Mouse (Mus musculus): ENCODE data around the gene Qdpr.
"Not testable (repeated sequence)": the region's sequence is repeated elsewhere in the genome, so short reads cannot be mapped to it uniquely, and the experiment has no call there.

Gene Qdpr

GRCm38 (mm10) chr5:45449206-45449605 is 830 bp downstream of the Qdpr start:
- DNase-seq, result no peak

GRCm38 (mm10) chr5:45448676-45449075 is 1.4 kb downstream of the Qdpr start:
- no peak for DNase-seq

- no peak for DNase-seq
Measured at GRCm38 (mm10) chr5:45444130-45444832, 5.8 kb downstream of the Qdpr start.

GRCm38 (mm10) chr5:45441745-45442144 is 8.3 kb downstream of the Qdpr start:
- DNase-seq, result no peak

GRCm38 (mm10) chr5:45441124-45441523 is 8.9 kb downstream of the Qdpr start:
- no peak for DNase-seq

GRCm38 (mm10) chr5:45438301-45438700 is 11.7 kb downstream of the Qdpr start:
- no peak for DNase-seq

- DNase-seq, result no peak
Measured at GRCm38 (mm10) chr5:45437826-45438225, 12.2 kb downstream of the Qdpr start.

- DNase-seq, result no peak
Measured at GRCm38 (mm10) chr5:45435967-45436950, 13.8 kb downstream of the Qdpr start.

GRCm38 (mm10) chr5:45427891-45428290 is 22.1 kb downstream of the Qdpr start:
- DNase-seq, result no peak

GRCm38 (mm10) chr5:45426416-45427034 is 23.5 kb downstream of the Qdpr start:
- DNase-seq, result no peak

GRCm38 (mm10) chr5:45425771-45426170 is 24.3 kb downstream of the Qdpr start:
- not testable (repeated sequence) for DNase-seq

GRCm38 (mm10) chr5:45424021-45424886 is 25.8 kb downstream of the Qdpr start:
- peak; percentile 49 for DNase-seq

GRCm38 (mm10) chr5:45421881-45422844 is 27.9 kb downstream of the Qdpr start:
- no peak for DNase-seq

GRCm38 (mm10) chr5:45419841-45420638 is 30.0 kb downstream of the Qdpr start:
- DNase-seq, result no peak

GRCm38 (mm10) chr5:45417859-45418443 is 32.1 kb downstream of the Qdpr start:
- no peak for DNase-seq

GRCm38 (mm10) chr5:45416478-45416877 is 33.6 kb downstream of the Qdpr start:
- DNase-seq, result no peak

GRCm38 (mm10) chr5:45406129-45406528 is 43.9 kb downstream of the Qdpr start:
- no peak for DNase-seq

GRCm38 (mm10) chr5:45402632-45403031 is 47.4 kb downstream of the Qdpr start:
- peak; percentile 74 for DNase-seq

- DNase-seq, result no peak
Measured at GRCm38 (mm10) chr5:45384034-45384812, 65.8 kb downstream of the Qdpr start.

Measured in right cerebral cortex, postnatal 25 days (tissue).